1 mouse cellular context compared by ENCODE assay signal in the genomic region with DNA sequence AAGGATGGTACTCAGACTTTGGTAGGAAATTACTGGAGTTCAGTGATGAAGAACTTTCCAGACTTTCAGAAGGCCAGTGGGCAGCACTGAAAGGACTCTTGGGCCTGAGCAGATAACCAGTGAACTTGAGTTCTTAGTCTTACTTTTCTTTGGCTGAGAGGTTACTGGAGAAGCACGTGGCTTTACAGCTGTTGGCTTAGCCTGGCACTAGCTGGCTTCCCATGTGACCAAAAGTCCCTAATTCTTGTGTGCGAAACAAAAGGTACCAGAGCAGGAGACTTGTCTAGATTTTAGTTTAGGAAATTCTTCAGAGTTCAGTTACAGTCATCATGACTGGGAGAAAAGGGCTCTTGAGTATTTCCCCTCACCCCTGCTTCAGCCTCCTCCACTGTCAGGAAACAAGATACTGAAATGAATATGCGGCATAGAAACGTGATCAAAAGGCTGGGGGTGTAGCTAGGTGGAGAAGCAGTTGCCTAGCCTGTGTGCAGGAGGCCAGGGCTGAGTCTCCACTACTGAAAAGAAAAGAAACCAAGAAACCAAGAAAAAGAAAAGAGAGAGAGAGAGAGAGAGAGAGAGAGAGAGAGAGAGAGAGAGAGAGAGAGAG.
A peak's percentile ranks its signal among the peaks of the same experiment; 100 is the strongest.
TF ChIP-seq lines count a peak whose summit lies in the region.

No protein-coding gene starts in this region.

TF ChIP-seq in CH12.LX, 34 proteins besides CTCF, POLR2A, EP300 and RAD21 (continued from another document):
- TF ChIP-seq ZMIZ1 (IDR thresholded peaks at IDR 0.05; ENCODE audit: low read depth, low read length) (no peak), ELF1 (IDR thresholded peaks at IDR 0.05; ENCODE audit: low read depth, low read length) (no peak), GABPA (IDR thresholded peaks at IDR 0.05; ENCODE audit: insufficient replicate concordance, low read depth, low read length) (no peak), JUN (IDR thresholded peaks at IDR 0.05; ENCODE audit: insufficient read depth, low read depth, low read length) (no peak), IRF4 (IDR thresholded peaks at IDR 0.05; ENCODE audit: low read depth, low read length) (peak; percentile 26; the same call in 1 of the 2 replicates), MEF2A (IDR thresholded peaks at IDR 0.05; ENCODE audit: borderline replicate concordance, low read depth, low read length) (no peak)
TF ChIP-seq in CH12.LX: peak in this region for 9.
